Mouse (Mus musculus) myocyte (in vitro differentiated cells): ENCODE results near the gene Mllt11. TPM values are rescaled to one million over a fixed set of nuclear protein-coding genes. Genes with fewer than 3 reads are reported as not detected.
"Not testable (repeated sequence)": the region's sequence is repeated elsewhere in the genome, so short reads cannot be mapped to it uniquely, and the experiment has no call there.

Experiments used
- H3K27me3 ChIP-seq: one replicate; pipeline ENCODE4 v1.6.1; 2011; ENCODE audit not compliant: control insufficient read depth, insufficient read depth, insufficient read length
- H3K36me3 ChIP-seq: one replicate; pipeline ENCODE4 v1.6.1; 2011; ENCODE audit not compliant: control insufficient read depth, insufficient read depth
- H3K4me2 ChIP-seq: one replicate; pipeline ENCODE4 v1.6.1; 2011; ENCODE audit warnings: low read depth, control low read depth
- H3K4me3 ChIP-seq: one replicate; pipeline ENCODE4 v1.5.1; 2011; ENCODE audit warnings: mild to moderate bottlenecking, control low read depth, moderate library complexity
- H3K79me2 ChIP-seq: one replicate; pipeline ENCODE4 v1.6.1; 2011; ENCODE audit not compliant: control insufficient read depth, insufficient read depth
- H3ac ChIP-seq: one replicate; pipeline ENCODE4 v1.6.1; 2011; ENCODE audit not compliant: control insufficient read depth, insufficient read length
- CEBPB ChIP-seq: IDR thresholded peaks from 2 replicates; pipeline ENCODE4 v1.6.1; 2011; ENCODE audit warnings: mild to moderate bottlenecking, moderate library complexity; ENCODE audit not compliant: poor library complexity, insufficient read depth, severe bottlenecking
- E2F4 ChIP-seq: IDR thresholded peaks from one replicate; pipeline ENCODE4 v1.6.1; 2011; ENCODE audit warnings: mild to moderate bottlenecking, control low read depth, moderate library complexity; ENCODE audit not compliant: insufficient read depth
- MAX ChIP-seq: IDR thresholded peaks from one replicate; pipeline ENCODE4 v1.6.1; 2011; ENCODE audit warnings: low read depth, mild to moderate bottlenecking, control low read depth
- MYOD1 ChIP-seq, 3 experiments: IDR thresholded peaks; one replicate each; pipeline ENCODE4 v1.6.1; 2011; ENCODE audit warnings: control low read depth in 2 of 3, low read depth in 2 of 3, mild to moderate bottlenecking in 2 of 3, moderate library complexity in 1 of 3; ENCODE audit not compliant: insufficient read length in 2 of 3, control insufficient read depth in 1 of 3
- MYOG ChIP-seq, 3 experiments: IDR thresholded peaks; one replicate each; pipeline ENCODE4 v1.6.1; 2011; ENCODE audit warnings: control low read depth in 2 of 3, low read depth in 2 of 3, mild to moderate bottlenecking in 2 of 3; ENCODE audit not compliant: insufficient read length in 2 of 3, control insufficient read depth in 1 of 3, insufficient read depth in 1 of 3
- POLR2A ChIP-seq: IDR thresholded peaks from one replicate; pipeline ENCODE4 v1.6.1; 2011; ENCODE audit warnings: low read depth, mild to moderate bottlenecking, control low read depth, moderate library complexity; ENCODE audit not compliant: insufficient read length
- POLR2AphosphoS2 ChIP-seq: IDR thresholded peaks from one replicate; pipeline ENCODE4 v1.6.1; 2011; ENCODE audit warnings: low read depth, control low read depth; ENCODE audit not compliant: insufficient read length
- REST ChIP-seq: IDR thresholded peaks from one replicate; pipeline ENCODE4 v1.6.1; 2011; ENCODE audit warnings: mild to moderate bottlenecking, control low read depth, moderate library complexity; ENCODE audit not compliant: insufficient read depth, insufficient read length
- SRF ChIP-seq: IDR thresholded peaks from one replicate; pipeline ENCODE4 v1.6.1; 2011; ENCODE audit warnings: low read depth; ENCODE audit not compliant: control insufficient read depth, insufficient read length
- TCF12 ChIP-seq: IDR thresholded peaks from one replicate; pipeline ENCODE4 v1.6.1; 2011; ENCODE audit warnings: mild to moderate bottlenecking, control low read depth; ENCODE audit not compliant: poor library complexity, insufficient read depth, severe bottlenecking
- TCF3 ChIP-seq: IDR thresholded peaks from one replicate; pipeline ENCODE4 v1.6.1; 2011; ENCODE audit warnings: low read depth, control low read depth; ENCODE audit not compliant: insufficient read length
- USF1 ChIP-seq: IDR thresholded peaks from one replicate; pipeline ENCODE4 v1.6.1; 2011; ENCODE audit warnings: low read depth, mild to moderate bottlenecking, control low read depth, moderate library complexity
- polyA plus RNA-seq: library from polyadenylated mRNA; unstranded; fragments of >200 nt; fragmentation: generic; extraction: Trizol; gene quantifications from one replicate; pipeline ENCODE4 v1.2.1, GENCODE M21; 2012; ENCODE audit warnings: missing spikeins

Mllt11 gene
- polyA plus RNA-seq, 1 experiment: 51.9 TPM

- TF ChIP-seq TCF3: no peak
- TF ChIP-seq E2F4: peak; percentile 82
- TF ChIP-seq MAX: no peak
- peak in 1 of 3 experiments; percentile 39 for TF ChIP-seq MYOG (IDR thresholded peaks at IDR 0.05; ENCODE audit: control insufficient read depth in 1 of 3, insufficient read depth in 1 of 3, insufficient read length in 2 of 3, low read depth in 2 of 3)
- TF ChIP-seq USF1: no peak
- TF ChIP-seq POLR2AphosphoS2: peak; percentile 99
- peak in 1 of 3 experiments; percentile 52 for TF ChIP-seq MYOD1 (IDR thresholded peaks at IDR 0.05; ENCODE audit: control insufficient read depth in 1 of 3, insufficient read length in 2 of 3, low read depth in 2 of 3)
- peak; percentile 93 for TF ChIP-seq POLR2A
- no peak for TF ChIP-seq CEBPB
- no peak for TF ChIP-seq REST
- TF ChIP-seq TCF12: no peak
- peak; percentile 16 for TF ChIP-seq SRF
- Histone ChIP-seq H3K4me3 (peak within 1 kb of the TSS; percentile 79), H3ac (peak within 1 kb of the TSS; percentile 43), H3K36me3 (peaks cover 42% of the 10 kb centered on the region), H3K4me2 (peak within 1 kb of the TSS; percentile 89), H3K79me2 (peaks cover 25% of the 10 kb centered on the region), H3K27me3 (no peaks in the 10 kb centered on the region)
These were observed 14.5 kb downstream of the Mllt11 start, which contains the start of gene Gabpb2 for GRCm38 (mm10) chr3:95217255-95218134. Gene Gabpb2, minus strand, starts transcription at chr3:95217916.

DNA sequence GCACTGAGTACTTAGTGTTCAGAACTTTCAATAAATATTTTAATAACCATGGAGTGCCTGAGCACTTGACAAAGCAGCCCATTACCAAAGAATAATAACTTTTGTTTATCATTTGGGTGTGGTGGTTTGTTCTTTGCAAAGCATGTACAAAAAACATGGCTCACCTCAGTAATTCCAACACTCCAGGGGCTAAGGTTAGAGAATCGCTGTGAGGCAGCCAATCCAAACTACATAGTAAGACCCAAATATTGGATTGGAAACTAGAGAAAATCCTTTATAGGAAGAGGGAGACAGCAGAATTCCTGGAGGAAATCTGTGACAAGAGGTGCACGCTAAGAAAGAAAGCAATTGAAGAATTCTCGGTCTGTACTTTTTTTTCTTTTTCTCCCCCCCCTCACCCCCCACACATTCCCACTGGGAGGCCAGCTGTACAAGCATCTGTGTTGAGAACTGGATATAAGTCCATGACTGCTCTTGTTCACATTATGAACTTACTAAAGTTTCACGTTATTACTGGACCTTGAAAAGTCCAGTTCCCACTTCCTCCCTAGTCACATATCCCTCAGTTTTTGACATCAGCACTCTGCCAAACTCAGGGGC lies 15.2 kb downstream of the Mllt11 start:
- Histone ChIP-seq H3ac (peak overlapping the region; percentile 43), H3K36me3 (peaks cover 38% of the 10 kb centered on the region), H3K27me3 (no peaks in the 10 kb centered on the region), H3K4me3 (peak overlapping the region; percentile 79), H3K79me2 (peaks cover 23% of the 10 kb centered on the region), H3K4me2 (peak overlapping the region; percentile 89)
- TF ChIP-seq POLR2A (no peak), POLR2AphosphoS2 (no peak), TCF12 (no peak), REST (no peak), USF1 (no peak), CEBPB (no peak), E2F4 (no peak), MAX (no peak), MYOG (IDR thresholded peaks at IDR 0.05; ENCODE audit: control insufficient read depth in 1 of 3, insufficient read depth in 1 of 3, insufficient read length in 2 of 3, low read depth in 2 of 3) (no peak), SRF (no peak), TCF3 (no peak), MYOD1 (IDR thresholded peaks at IDR 0.05; ENCODE audit: control insufficient read depth in 1 of 3, insufficient read length in 2 of 3, low read depth in 2 of 3) (no peak)

- H3K79me2 ChIP-seq: peaks cover 12% of the 10 kb centered on the region
- H3K4me3 ChIP-seq: no peak overlapping the region
- no peaks in the 10 kb centered on the region for H3K27me3 ChIP-seq
- no peak for TF ChIP-seq SRF
- no peak for TF ChIP-seq REST
- TF ChIP-seq MYOD1 (IDR thresholded peaks at IDR 0.05; ENCODE audit: control insufficient read depth in 1 of 3, insufficient read length in 2 of 3, low read depth in 2 of 3): no peak
- no peak for TF ChIP-seq CEBPB
- TF ChIP-seq POLR2AphosphoS2: no peak
- TF ChIP-seq USF1: no peak
- TF ChIP-seq MAX: no peak
- no peak for TF ChIP-seq POLR2A
- peaks cover 13% of the 10 kb centered on the region for H3K36me3 ChIP-seq
- H3K4me2 ChIP-seq: no peak overlapping the region
- no peak overlapping the region for H3ac ChIP-seq
These were observed 18.4 kb downstream of the Mllt11 start for GRCm38 (mm10) chr3:95213609-95213975.

DNA sequence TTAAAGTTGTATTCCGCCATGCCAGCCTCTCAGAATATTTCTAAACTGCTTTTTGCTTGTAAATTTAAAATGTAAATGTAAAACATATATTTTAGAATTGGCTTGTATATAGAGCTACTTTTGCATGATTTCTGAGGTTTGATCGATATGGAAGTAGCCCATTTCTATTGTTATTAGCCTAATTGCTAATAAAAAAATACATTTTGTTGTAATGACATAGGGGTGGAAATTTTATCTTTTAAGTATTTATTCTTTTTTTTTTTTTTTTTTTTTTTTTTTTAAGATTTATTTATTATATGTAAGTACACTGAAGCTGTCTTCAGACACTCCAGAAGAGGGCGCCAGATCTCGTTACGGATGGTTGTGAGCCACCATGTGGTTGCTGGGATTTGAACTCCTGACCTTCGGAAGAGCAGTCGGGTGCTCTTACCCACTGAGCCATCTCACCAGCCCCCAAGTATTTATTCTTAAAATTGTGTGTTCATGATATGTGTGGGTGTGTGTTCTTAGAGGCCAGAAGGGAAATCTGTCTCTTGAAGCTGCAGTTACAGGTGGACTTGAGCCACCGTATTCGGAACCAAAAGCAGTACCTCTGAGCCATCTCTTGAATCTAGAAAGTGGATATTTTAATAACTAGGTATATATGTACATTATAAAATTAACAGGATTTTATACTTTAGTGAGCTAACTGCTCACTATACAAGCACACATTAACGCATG lies 18.9 kb downstream of the Mllt11 start:
- H3K36me3 ChIP-seq: peaks cover 13% of the 10 kb centered on the region
- not testable (repeated sequence) for H3K27me3 ChIP-seq, H3K4me3 ChIP-seq, H3ac ChIP-seq, H3K4me2 ChIP-seq
- peaks cover 12% of the 10 kb centered on the region for H3K79me2 ChIP-seq
